Mouse (Mus musculus): Measurements from ENCODE around the gene Padi6. TPM values are rescaled to one million over a fixed set of nuclear protein-coding genes. Genes with fewer than 3 reads are reported as not detected.

Padi6 gene
- total and polyA plus RNA-seq, 2 experiments from 2014 or later, result not detected

- peak; percentile 9 for ATAC-seq (ENCODE audit: insufficient read depth, low read depth)
- DNase-seq (ENCODE audit: low spot score), result no peak
- Histone ChIP-seq H3K9me3 (replicated peaks; ENCODE audit: control insufficient read depth, low read length) (no peaks in the 10 kb centered on the region), H3K4me2 (ENCODE audit: low read depth, low read length) (peak overlapping the region; percentile 97), H3K36me3 (replicated peaks; ENCODE audit: control insufficient read depth, insufficient read depth, low read length) (no peaks in the 10 kb centered on the region; the same call in 1 of the 2 replicates), H3K27me3 (ENCODE audit: control insufficient read depth, insufficient read depth, low read length) (peaks cover 9% of the 10 kb centered on the region; the same call in 1 of the 2 replicates), H3K9ac (replicated peaks; ENCODE audit: low read depth, low read length) (peak overlapping the region; percentile 86), H3K27ac (ENCODE audit: low read depth) (peak overlapping the region; percentile 93), H3K4me3 (ENCODE audit: low read depth, low read length) (peak overlapping the region; percentile 95), H3K4me1 (ENCODE audit: control insufficient read depth, insufficient read depth) (peaks cover 16% of the 10 kb centered on the region; the same call in 1 of the 2 replicates)
- TF ChIP-seq EP300 (IDR thresholded peaks at IDR 0.05; ENCODE audit: low read depth) (no peak), CTCF (IDR thresholded peaks at IDR 0.05; ENCODE audit: low read depth) (no peak)
- under 1% methylated on average over 36 of the region's 107 CpGs for WGBS
Observed at GRCm38 (mm10) chr4:140701716-140702561, 40.5 kb downstream of the Padi6 start.

DNA sequence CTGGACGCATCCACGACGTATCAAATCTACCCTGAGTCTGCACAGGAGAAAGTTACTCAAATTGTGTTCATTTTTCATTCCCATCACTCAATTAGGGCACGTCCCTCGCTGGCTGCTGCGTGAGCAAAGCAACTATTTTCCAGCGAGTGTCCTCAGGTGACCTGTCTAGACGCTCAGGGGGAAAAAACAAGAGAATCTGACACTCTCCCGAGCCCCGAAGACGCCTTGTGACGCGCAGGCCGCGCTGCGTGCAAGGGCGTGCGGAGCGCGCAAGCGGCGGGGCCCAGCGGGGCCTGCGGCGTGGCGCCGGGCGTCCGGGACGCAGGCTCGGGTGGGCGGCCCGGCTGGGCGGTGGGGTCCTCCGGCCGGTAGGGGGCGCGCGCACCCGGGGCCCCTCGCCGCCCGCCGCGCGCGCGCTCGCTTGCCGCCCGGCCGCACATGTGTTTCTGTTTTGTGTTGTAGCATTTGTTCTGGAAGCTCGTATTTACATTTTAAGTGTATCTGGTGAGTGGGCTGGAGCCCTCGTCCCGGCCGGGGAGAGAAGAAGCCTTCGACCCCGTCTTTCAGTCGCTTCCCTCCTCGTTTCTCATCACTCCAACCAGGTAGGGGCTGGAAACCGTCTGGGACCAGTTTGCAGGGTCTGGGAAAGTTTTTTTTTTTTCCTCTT, 41.3 kb downstream of the Padi6 start:
- Histone ChIP-seq H3K27me3 (ENCODE audit: control insufficient read depth, insufficient read depth, low read length) (peaks cover 9% of the 10 kb centered on the region; the same call in 1 of the 2 replicates), H3K9ac (replicated peaks; ENCODE audit: low read depth, low read length) (peak overlapping the region; percentile 86), H3K4me1 (ENCODE audit: control insufficient read depth, insufficient read depth) (peaks cover 16% of the 10 kb centered on the region; the same call in 1 of the 2 replicates), H3K27ac (ENCODE audit: low read depth) (peak overlapping the region; percentile 93), H3K36me3 (replicated peaks; ENCODE audit: control insufficient read depth, insufficient read depth, low read length) (no peaks in the 10 kb centered on the region; the same call in 1 of the 2 replicates), H3K4me2 (ENCODE audit: low read depth, low read length) (peak overlapping the region; percentile 97), H3K4me3 (ENCODE audit: low read depth, low read length) (peak overlapping the region; percentile 95), H3K9me3 (replicated peaks; ENCODE audit: control insufficient read depth, low read length) (no peaks in the 10 kb centered on the region)
- TF ChIP-seq EP300 (IDR thresholded peaks at IDR 0.05; ENCODE audit: low read depth) (no peak), CTCF (IDR thresholded peaks at IDR 0.05; ENCODE audit: low read depth) (peak; percentile 18)
- ATAC-seq (ENCODE audit: insufficient read depth, low read depth) (peak; percentile 74), DNase-seq (ENCODE audit: low spot score) (peak; percentile 75)
- under 1% methylated on average over 57 of the region's 61 CpGs for WGBS

- Histone ChIP-seq H3K27ac (ENCODE audit: low read depth) (peak within 1 kb of the TSS; percentile 93), H3K9me3 (replicated peaks; ENCODE audit: control insufficient read depth, low read length) (no peaks in the 10 kb centered on the region), H3K27me3 (ENCODE audit: control insufficient read depth, insufficient read depth, low read length) (peaks cover 9% of the 10 kb centered on the region; the same call in 1 of the 2 replicates), H3K9ac (replicated peaks; ENCODE audit: low read depth, low read length) (peak within 1 kb of the TSS; percentile 86), H3K4me1 (ENCODE audit: control insufficient read depth, insufficient read depth) (peaks cover 16% of the 10 kb centered on the region; the same call in 1 of the 2 replicates), H3K4me3 (ENCODE audit: low read depth, low read length) (peak within 1 kb of the TSS; percentile 95), H3K36me3 (replicated peaks; ENCODE audit: control insufficient read depth, insufficient read depth, low read length) (no peaks in the 10 kb centered on the region), H3K4me2 (ENCODE audit: low read depth, low read length) (peak within 1 kb of the TSS; percentile 97)
- WGBS, result 10% methylated on average over 20 of the region's 20 CpGs
- no peak for DNase-seq (ENCODE audit: low spot score)
- no peak for TF ChIP-seq CTCF (IDR thresholded peaks at IDR 0.05; ENCODE audit: low read depth)
- no peak for TF ChIP-seq EP300 (IDR thresholded peaks at IDR 0.05; ENCODE audit: low read depth)
- no peak for ATAC-seq (ENCODE audit: insufficient read depth, low read depth)
Observed at GRCm38 (mm10) chr4:140700269-140701018, 42.0 kb downstream of the Padi6 start, which contains the start of gene Rcc2. Gene Rcc2, plus strand, starts transcription at chr4:140700541.

- Histone ChIP-seq H3K9me3 (replicated peaks; ENCODE audit: control insufficient read depth, low read length) (no peaks in the 10 kb centered on the region), H3K36me3 (replicated peaks; ENCODE audit: control insufficient read depth, insufficient read depth, low read length) (no peaks in the 10 kb centered on the region), H3K4me2 (ENCODE audit: low read depth, low read length) (peak overlapping the region; percentile 97), H3K27me3 (ENCODE audit: control insufficient read depth, insufficient read depth, low read length) (peaks cover 9% of the 10 kb centered on the region; the same call in 1 of the 2 replicates), H3K4me3 (ENCODE audit: low read depth, low read length) (peak overlapping the region; percentile 95), H3K27ac (ENCODE audit: low read depth) (peak overlapping the region; percentile 41; the same call in 1 of the 2 replicates), H3K4me1 (ENCODE audit: control insufficient read depth, insufficient read depth) (peaks cover 16% of the 10 kb centered on the region; the same call in 1 of the 2 replicates), H3K9ac (replicated peaks; ENCODE audit: low read depth, low read length) (peak overlapping the region; percentile 38; the same call in 1 of the 2 replicates)
- peak; percentile 73 for DNase-seq (ENCODE audit: low spot score)
- TF ChIP-seq EP300 (IDR thresholded peaks at IDR 0.05; ENCODE audit: low read depth), result no peak
- WGBS, result 6% methylated on average over 29 of the region's 29 CpGs
- no peak for ATAC-seq (ENCODE audit: insufficient read depth, low read depth)
Observed at GRCm38 (mm10) chr4:140699441-140700127, 42.9 kb downstream of the Padi6 start.

All from heart, postnatal 0 days (tissue).